Mouse (Mus musculus) large intestine, adult 2 months (tissue): Measurements from ENCODE around the gene Spata25. TPM values are rescaled to one million over a fixed set of nuclear protein-coding genes. Genes with fewer than 3 reads are reported as not detected.
A peak's percentile ranks its signal among the peaks of the same experiment; 100 is the strongest.
"Not testable (repeated sequence)": the region's sequence is repeated elsewhere in the genome, so short reads cannot be mapped to it uniquely, and the experiment has no call there.

Source experiments
- DNase-seq: peaks from one replicate; pipeline ENCODE4 v3.0.0-alpha.2; 2012; ENCODE audit warnings: low read depth, low spot score
- WGBS: fragments of 180-500 bp; shearing (Covaris S2); methylation state at CpG from one replicate; pipeline ENCODE4 v1.1.7; 2018; 5-methylcytosine and 5-hydroxymethylcytosine counted together
- polyA plus RNA-seq: library from polyadenylated mRNA; depleted of rRNA; stranded (reverse); fragments of >200 nt; gene quantifications from 2 replicates; pipeline ENCODE4 v1.2.3, GENCODE M21; 2012

Spata25 gene
- polyA plus RNA-seq, 1 experiment = not detected

DNA sequence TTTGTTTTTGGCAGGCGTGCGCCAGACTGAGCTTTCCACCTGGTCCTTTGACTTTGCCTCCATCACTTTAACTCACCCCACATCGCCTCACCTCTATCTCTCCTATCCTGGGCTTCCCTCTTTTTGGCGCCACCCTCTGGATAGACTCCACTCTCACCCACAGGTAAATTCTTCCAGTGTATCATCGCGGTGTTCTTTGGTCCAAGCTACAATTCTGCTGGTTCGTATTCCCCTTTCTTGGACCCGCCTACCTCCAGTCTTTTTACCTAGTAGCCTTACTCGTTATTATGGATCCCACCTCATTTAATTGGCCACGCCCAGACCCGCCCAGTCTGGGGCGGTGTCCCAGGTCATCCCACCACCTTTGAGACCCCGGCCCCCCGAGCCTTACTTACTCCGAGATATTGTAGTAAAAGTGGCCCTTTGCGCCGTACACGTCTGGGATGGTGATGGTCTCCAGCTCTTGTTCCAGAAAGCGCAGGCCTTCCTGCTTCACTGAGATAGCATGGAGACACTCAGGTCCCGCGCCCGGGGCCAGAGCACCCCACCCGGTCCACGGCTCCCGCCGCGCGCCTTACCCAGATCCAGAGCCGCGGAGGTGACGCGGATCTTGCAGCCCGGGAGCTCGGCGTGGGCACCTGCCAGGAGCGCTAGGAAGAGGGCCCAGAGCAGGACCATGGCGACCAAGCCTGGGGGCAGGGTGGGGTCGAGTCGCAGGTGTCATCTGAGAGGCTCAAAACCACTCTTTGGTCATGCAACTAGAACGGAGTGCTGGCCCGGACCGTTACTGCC lies 28.2 kb upstream of the Spata25 start:
- no peak for DNase-seq
- 2% methylated on average over 42 of the region's 42 CpGs for WGBS

DNA sequence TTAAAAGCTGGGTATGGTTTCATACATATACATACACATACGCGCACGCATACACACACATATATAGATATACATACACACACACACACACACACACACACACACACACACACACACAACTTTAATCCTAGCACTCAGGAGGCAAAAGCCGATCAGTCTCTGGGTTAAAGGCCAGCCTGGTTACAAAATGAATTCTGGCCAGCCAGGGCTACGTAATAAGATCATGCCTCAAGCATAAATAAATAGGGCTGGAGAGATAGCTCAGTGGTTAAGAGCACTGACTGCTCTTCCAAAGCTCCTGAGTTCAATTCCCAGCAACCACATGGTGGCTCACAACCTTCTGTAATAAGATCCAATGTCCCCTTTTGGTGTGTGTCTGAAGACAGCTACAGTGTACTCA lies 27.2 kb upstream of the Spata25 start:
- 76% methylated on average over 5 of the region's 5 CpGs for WGBS
- not testable (repeated sequence) for DNase-seq

DNA sequence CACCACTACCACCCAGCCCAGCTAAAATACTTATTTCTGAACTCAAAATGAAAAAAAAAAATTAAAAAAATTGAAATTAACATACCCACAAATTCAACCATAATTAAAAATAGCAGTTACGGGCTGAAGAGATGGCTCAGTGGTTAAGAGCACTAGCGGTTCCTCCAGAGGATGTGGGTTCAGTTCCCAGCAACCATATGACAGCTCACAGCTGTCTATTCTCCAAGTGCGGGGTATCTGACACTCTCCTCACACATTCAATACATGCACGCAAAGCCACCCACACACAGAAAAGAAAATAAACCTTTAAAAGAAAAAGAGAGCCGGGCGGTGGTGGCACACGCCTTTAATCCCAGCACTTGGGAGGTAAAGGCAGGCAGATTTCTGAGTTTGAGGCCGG lies 21.7 kb upstream of the Spata25 start:
- DNase-seq = no peak
- WGBS = 79% methylated on average over 8 of the region's 8 CpGs

DNA sequence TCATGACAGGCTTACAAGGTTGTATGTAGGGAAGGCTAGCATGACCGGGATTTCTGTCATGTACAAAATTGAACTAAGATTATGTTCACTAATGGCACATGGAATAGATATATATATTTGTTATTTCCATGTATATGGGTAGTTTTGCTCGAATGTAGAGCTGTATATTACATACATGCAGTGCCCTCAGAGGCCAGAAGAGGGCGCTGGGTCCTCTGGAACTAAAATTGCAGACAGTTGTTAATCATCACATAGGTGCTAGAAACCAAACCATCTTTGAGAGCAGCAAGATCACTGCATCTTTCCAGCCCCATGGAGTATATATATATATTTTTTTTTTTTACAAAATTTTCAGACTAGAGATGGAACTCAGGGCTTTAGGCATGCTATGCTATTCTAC lies 17.4 kb upstream of the Spata25 start:
- WGBS = 56% methylated on average over 3 of the region's 3 CpGs

DNA sequence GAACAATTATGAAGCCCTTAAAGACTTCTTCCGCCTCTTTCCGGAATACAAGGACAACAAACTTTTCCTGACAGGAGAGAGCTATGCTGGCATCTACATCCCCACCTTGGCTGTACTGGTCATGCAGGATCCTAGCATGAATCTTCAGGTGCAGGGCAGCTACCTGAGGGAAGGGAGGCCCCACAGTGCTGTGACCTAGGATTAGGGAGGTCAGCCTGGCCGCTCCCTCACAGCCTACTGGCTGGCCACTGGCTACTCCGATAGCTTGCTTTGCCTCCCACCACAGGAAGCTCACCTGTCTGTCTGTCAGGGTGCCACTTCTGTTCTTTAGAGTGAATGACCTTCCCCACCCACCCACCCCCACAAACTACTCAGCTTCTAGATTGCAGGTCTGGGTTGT lies 6.8 kb upstream of the Spata25 start:
- WGBS = 97% methylated on average over 4 of the region's 4 CpGs
- no peak for DNase-seq

More for the DNA sequence above, 17.4 kb upstream of the Spata25 start:
- no peak for DNase-seq

DNA sequence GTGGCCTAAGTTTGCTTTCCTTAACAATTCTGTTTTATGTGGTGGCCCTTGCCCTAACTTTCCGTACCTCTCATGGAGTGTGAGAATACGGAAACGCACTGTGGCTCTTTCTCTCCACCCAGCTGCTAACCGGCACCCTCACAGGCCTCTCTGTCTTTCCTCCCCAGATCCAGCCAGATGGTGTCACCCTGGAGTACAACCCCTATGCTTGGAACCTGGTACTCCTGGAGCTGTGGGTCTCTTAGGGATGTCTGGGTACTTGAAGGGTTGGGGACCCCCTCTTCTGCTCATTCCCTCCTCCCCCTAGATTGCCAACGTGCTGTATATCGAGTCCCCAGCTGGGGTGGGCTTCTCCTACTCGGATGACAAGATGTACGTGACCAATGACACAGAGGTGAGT lies 6.2 kb upstream of the Spata25 start:
- no peak for DNase-seq
- 34% methylated on average over 8 of the region's 8 CpGs for WGBS

DNA sequence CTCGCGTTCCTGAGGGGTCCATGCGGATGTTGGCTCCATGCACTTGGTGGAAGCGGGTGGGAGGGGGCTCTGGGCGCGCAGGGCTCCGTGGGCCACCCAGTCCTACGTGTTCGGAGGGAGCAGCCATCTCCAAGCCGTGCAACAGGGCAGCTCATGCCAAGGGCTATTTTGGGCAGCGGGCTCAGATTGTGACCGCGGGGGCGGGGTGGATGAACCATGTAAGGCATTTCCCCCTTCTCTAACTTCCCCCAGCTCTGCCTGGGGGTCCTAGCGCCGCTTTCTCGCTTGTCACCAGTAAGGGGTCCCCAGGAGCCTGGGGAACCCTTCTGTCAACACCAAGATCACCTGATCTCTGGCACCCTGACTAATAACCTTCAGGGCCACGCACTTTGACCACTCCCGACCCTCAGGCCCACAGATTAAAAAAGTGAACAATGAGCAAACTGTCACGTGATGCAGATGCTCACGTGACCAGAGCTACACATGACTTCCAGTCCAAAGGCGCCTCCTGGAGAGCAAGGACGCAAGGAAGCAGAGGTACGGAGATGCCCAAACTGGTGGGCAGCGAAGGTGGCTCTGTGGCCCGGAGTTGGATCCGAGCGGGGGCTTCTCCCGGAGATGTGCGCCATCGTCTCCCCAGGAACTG lies 5.1 kb upstream of the Spata25 start, which contains the start of gene Neurl2:
Neurl2 (minus strand) TSS at position 143 of the 646 bp plus-strand sequence.
- peak; percentile 73 for DNase-seq
- under 1% methylated on average over 31 of the region's 31 CpGs for WGBS

DNA sequence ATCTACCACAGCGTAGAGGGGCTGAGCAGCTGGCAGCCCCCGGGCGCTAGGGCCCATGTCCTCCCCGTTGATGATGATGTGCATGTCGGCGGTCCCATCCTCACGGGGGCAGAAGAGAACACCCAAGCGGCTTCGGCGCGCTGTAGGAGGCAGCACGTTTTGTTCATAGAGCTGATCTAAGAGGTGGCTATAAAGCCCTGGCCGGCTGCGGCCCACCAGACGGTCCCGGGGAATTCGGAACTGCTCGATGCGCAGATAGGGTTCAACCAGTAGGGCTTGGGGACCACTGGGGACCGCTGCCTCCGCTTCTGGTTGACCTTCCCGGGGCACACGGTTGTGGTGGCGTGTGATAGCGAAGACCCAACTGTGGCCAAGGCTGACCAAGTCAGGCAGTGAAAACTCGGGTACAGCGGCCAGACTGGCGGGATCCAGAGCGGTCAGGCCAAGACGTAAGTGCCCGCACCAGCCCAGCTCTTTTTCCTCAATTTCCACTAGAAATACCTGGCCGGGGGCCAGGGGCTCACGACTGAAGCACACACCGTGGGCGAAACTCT lies 4.5 kb upstream of the Spata25 start, which contains the start of gene Ctsa:
Ctsa (plus strand) TSS at position 126 of the 554 bp plus-strand sequence.
- WGBS = under 1% methylated on average over 35 of the region's 35 CpGs
- DNase-seq = no peak

DNA sequence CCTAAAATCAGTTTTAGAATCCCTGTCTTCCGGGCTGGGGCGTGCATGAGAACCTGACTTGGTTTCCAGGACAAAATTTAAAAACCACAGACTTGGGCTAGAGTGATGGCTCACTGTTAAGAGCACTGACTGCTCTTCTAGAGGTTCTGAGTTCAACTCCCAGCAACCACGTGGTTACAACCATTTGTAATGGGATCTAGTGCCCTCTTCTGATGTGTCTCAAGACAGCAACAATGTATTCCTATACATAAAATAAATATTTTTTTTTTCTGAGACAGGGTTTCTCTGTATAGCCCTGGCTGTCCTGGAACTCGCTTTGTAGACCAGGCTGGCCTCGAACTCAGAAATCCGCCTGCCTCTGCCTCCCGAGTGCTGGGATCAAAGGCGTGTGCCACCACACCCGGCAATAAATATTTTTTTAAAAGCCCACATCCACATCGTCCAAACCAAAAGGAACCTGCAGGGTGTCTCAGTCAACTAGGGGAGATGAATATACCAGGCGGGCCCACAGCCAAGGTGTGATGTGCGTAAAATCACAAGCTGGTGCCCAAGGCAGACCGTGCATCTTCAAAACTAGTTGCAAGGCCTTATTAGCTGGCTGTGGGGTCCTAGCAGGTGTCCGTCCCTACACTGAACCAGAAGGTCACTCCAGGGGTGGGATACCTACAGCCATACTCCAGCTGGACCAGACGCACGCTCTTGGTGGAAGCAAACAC lies 3.9 kb upstream of the Spata25 start:
- DNase-seq = no peak
- 44% methylated on average over 16 of the region's 16 CpGs for WGBS

DNA sequence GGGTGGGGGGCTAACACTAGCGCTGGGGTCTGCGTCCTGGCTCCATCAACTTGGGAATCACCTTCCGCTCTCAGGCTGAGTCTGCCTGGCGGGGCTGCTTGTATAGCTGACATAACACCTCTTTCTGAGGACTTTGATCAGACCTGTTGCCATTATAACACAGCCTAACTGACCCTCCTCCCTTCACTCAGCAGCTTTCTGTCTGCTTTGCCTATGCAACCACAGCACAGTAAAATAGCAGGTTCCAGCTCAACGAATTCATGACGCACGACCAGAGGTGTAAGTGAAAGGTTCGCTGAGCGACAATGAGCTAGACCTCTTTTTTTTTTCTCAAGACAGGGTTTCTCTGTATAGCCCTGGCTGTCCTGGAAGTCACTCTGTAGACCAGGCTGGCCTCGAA lies 2.7 kb upstream of the Spata25 start:
- WGBS = 74% methylated on average over 10 of the region's 10 CpGs
- no peak for DNase-seq

DNA sequence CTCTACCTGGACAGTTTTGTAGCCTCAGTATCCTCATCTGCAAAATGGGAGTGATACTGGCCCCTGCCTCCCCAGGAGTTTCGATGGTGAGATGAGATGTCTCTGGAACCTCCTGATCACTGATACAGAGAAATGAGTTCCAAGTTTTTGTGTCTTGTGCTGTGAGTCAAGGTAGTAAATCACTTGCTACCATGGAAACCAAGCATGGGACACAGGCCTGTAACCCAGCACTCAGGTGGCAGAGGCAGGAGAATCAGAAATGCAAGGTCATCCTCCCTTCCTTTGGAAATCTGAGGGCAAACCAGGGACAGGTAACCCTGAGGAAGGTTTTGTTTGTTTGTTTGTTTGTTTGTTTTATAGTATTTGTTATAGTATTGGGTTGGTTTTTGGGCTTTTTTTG lies 753 bp upstream of the Spata25 start:
- WGBS = 93% methylated on average over 1 of the region's 1 CpGs
- no peak for DNase-seq

DNA sequence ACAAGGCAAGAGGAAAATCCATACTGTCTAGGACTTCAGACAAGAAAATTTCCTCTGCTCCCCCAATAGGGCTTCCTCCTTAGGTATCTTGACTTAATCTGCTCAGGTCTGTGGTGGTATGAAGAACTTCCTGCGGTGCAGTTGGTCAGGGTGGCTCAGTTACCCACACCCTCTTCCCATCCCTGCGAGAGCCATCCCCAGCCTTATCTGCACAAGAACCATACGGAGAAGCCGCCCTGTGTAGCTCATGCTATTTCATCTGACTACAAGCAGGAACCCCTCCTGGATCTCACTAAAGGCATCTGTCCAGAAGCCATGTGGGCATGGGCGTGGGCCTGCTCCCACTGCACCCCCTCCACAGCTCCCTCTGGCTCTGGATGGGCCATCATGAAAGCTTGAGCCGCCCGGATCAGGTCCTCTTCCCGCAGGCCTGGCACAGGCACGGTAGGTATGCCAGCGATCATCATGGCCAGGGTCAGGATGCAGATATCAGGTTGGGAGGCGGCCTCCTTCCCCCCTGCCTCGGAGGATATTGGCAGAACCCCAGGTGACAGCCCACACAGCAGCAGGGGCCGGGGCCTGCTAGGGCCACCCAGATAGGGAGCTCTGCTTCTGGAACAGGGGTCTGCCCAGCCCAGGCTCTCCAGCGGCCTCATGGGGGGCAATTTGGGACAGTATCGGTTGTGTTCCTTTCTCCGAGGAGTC lies 1.0 kb downstream of the Spata25 start:
- 88% methylated on average over 16 of the region's 16 CpGs for WGBS
- DNase-seq = no peak

DNA sequence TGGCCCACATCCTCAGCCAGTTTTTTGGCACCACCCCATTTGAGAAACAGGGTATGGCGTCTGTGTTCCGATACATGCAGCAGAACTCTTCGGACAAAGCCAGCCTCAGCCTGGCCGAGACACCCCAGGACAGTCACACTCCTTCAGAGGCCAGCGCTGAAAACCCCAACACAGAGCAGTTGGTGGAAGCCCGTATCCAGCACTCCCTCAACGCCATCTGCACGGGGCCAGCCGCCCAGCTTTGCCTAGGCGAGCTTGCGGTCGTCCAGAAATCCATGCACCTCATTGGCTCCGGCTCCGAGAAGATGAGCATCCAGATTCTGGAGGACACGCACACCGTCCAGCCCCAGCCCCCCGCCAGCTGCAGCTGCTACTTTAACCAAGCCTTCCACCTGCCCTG lies 2.8 kb downstream of the Spata25 start:
- WGBS = 97% methylated on average over 17 of the region's 17 CpGs
- DNase-seq = no peak

DNA sequence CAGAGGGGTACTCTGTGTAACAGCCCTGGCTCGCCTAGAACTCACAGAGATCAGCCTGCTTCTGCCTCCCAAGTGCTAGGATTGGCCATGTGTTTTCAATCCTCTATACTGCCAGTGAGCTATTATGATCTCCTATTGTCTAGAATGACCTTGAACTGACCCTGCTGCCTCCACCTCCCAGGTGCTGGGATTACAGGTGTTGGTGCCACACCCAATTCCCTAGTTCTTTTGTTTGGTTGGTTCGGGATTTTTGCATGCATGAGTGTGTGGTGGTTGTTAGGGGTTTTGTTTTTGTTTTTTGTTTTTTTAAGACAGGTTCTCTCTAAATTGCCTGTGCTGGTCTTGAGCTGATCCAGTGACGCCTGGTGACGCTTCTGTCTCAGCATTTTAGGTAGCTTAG lies 4.4 kb downstream of the Spata25 start:
- 84% methylated on average over 4 of the region's 4 CpGs for WGBS
- no peak for DNase-seq

DNA sequence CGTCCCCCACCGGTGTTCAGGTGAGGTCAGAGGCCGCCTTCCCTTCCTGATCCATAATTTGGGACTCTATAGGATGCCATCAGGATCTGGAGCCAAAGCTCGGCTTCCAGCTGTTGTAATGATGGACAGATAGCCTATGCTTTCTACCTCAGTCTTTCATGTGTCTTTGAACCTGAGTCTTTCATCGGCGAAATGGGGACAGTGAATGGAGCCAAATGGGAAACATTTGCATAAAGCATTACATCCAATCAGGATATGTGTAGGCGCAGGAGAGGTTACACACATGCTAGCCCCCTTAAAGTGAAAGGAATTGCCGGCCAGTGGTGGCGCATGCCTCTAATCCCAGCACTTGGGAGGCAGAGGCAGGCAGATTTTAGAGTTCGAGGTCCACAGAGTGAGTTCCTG lies 5.2 kb downstream of the Spata25 start:
- no peak for DNase-seq
- WGBS = 0% methylated on average over 10 of the region's 10 CpGs

DNA sequence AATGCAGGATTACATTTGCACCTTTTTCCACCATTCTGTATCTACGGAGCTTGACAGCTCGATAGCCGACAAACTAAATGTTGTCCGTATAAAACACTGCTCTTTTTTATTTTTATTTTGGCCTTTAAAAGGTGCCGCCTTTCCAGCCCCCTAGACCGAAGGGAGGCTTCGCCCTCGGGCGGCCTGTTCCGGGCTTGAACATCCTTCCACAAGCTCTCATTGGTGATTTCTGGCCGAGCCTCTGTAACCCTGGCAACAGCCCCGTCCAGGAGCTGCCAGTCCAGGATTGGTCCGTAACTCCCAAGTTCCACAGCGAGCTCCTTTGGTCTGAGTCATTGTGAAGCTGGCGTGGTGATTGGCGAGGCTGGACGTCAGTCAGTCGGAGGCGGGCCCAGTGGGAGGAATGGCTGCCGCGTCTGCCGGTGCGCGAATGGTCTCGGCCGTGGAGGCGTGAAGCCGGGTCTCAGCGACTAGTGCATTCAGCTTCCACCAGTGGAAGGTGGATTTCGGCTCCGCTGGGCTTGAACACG lies 5.6 kb downstream of the Spata25 start, which contains the start of gene Zswim1:
Zswim1 (plus strand) TSS at position 51 of the 530 bp plus-strand sequence.
- 1% methylated on average over 32 of the region's 32 CpGs for WGBS
- DNase-seq = peak; percentile 96

DNA sequence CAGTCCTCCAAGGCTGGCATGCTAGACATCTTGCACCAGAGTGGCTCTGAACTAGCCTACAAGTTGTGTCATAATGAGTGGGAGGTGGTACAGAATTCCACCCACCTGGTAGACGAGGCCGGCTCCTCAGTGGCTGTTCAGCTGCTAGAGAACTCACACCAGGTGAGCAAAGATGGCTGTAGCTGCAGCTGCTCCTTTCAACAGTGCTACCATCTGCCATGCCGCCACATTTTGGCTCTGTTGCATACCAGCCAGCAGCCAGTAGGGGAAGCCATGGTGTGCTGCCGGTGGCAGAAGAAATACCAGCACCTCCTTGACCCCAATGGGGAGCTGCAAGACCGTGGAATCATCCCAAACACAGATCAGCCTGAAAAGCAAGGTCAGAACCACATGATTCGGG lies 7.3 kb downstream of the Spata25 start:
- WGBS = 91% methylated on average over 6 of the region's 6 CpGs
- no peak for DNase-seq

DNA sequence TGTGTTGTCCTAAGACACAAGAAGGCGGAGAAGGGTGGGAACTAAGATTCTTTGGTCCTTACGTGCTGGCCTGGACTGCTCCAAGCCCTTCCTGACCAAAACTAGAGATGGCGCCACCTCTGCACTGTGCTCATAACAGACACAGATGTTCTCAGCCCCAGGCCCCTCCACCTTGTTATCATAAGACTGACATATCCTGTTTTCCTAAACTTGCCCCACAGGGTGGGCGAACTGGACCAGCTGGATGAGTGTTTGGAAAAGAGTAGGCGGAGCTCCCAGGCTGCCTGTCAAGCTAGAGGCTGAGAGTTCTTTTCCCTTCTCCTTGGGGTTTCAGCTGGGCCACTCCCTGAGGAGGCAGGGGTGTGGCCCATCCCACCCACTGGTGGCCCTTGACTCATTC lies 10.6 kb downstream of the Spata25 start:
- no peak for DNase-seq

DNA sequence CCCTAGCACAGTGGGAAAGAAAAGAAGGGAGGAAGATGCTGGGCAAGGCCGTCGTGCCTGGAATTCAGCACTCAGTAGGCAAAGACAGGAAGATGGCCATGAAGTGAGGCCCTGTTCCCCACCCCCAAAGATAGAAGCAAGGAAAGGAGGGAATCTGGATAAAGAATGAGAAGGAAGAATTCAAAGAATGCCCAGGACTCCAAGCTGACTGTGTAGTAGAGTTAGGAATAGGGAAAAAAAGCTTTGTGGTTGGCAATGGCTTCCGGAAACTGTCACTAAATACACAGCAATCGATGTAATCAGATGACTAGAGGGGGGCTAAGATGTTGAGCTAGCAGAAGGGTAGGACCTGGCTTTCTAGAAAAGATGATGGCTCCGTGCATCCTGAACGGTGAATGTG lies 11.1 kb downstream of the Spata25 start:
- no peak for DNase-seq
- WGBS = 87% methylated on average over 6 of the region's 6 CpGs

More for the DNA sequence above, 10.6 kb downstream of the Spata25 start:
- 76% methylated on average over 5 of the region's 5 CpGs for WGBS
